Mouse (Mus musculus): ENCODE results near the gene Crb3.
A peak's percentile ranks its signal among the peaks of the same experiment; 100 is the strongest.
"Not testable (repeated sequence)": the region's sequence is repeated elsewhere in the genome, so short reads cannot be mapped to it uniquely, and the experiment has no call there.

Gene Crb3

DNA sequence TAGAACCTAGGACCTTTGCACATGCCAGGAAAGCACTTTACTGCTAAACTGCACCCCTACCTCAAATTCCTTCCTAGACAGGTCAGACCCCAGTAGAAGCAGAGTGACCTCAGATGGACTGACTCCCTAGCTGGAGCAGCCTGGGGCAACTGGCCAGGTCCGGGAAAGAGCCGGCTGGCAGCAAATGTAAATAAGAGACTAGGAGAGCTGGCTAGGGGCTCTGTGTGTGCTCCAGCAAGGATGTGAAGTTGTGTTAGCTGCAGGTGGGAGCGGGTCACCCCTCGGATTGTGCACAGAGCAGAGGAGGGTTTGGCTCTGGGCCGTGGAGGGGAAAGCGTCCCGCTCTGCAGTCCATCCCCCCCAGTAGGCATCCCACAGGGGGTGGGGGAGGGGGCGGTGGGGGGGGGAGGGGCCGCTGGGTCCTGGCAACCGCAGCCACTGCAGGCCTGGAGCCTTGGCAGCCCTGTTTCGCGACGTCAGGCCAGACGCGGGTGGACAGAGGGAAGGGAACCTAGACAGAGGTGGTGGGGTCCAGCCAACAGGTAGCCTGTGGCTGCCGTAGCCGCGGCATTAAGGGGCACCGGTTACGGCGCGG, at the start of gene Crb3:
Gene Crb3 (plus strand): TSS at position 215 of the 595 bp plus-strand sequence.
- no peak for DNase-seq (ENCODE audit: low spot score in 2 of 2)

DNA sequence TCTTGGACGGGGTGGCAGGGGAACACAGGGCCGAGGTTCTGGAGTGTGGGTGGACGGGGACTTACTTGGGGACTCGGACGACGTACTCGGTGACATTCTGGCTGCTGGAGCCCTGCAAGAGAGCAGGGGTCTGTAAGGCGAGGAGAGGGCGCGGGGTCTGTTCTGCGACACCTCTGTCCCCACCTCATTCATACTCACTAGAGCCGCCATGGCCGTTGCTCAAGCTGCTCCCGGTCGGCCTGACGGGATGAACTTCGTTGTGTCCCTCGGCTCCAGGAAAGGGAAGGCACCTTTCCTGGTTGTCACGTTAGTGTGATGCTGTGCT, 48.0 kb upstream of the Crb3 start:
- no peak for DNase-seq (ENCODE audit: low spot score in 2 of 2)

DNA sequence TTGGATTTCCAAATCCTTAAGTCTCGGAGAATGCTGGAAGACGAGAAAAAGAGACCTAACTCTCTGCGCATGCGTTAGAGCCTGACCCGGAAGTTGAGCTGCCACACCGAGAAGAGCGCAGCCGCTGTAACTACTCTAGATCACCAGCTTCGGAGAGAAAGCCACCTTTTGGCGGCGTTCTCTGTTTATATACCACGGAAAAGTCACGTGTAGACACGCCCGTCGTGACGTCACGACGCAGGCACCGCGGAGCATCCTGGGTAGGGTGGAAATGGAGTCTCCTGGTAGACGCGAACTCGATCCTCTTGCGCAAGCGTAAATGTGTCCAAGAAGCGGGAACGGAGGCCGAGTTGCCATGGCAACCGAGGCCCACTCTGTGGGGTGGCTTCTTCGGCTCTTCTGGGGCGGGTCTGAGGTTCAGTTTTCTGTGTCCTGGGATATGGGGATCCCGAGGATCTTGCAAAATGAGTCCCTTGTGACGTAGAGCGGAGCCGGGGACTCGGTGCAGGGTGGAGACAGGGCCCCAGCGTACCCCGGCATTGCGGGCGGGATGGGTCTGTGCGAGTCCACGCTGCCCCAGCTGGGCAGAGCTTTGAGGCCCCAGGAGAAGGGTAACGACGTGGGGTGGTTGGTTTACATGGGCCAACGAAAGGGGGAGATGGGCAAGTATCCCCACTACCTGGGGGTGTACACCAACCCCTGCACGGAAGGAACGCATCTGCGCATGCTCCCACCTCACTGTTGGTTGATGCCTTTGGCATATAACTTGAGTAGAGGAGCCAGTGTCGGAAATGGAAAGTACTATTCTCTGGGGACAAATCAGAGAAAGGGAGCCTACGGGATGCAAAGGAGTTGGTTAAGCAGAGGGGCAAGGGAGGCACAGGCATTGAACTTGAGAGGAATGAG, 47.4 kb upstream of the Crb3 start, which contains the start of the genes Gtf2f1 and Gm17949:
Gene Gtf2f1 (minus strand): TSS at position 53 of the 906 bp plus-strand sequence.
Gene Gm17949 (plus strand): TSS at position 234 of the 906 bp plus-strand sequence.
- peak; percentile 78 to 85 for DNase-seq (ENCODE audit: low spot score in 2 of 2)

DNA sequence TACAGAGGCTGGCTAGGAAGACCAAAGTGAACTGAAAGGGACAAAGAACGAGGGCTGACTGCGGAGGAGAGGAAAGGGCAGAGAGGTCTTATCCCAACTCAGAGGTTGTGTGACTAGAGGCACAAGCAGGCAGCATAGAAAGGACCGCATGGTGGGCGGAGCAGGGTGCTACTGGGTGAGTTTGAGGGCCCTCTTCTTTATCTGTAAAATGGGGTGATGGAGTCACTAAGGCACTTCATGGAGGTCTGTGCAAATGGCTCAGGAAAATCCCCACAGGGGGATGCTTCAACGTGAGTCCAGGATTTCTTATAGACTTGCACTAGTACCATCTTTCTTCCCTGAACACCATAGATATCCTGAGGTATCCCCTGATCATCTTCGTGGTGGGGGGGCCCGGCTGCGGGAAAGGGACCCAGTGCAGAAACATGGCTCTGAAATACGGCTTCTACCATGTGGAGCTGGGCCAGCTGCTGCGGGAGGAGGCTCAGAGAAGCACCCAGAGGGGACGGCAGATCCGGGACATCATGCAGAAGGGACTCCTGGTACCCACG, 46.6 kb upstream of the Crb3 start:
- DNase-seq (ENCODE audit: low spot score in 2 of 2): no peak

DNA sequence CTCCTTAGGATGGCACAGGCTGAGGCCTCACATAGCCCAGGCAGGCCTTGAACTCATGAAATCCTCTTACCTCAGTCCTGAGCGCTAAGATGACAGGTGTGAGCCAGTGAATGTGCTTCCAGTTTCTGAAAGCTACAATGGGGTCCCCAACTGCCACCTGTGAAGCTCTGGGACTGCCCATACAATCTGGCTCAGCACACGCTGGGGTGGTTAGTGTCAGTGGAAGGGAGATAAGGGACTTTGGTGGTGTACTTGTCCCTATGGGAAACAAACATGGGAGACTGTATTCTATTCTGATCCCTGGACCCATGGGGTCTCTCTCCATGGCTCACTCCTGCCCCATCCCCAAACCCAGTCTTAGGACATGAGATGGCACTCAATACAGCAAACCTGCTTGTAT, 39.2 kb upstream of the Crb3 start:
- no peak for DNase-seq (ENCODE audit: low spot score in 2 of 2)

DNA sequence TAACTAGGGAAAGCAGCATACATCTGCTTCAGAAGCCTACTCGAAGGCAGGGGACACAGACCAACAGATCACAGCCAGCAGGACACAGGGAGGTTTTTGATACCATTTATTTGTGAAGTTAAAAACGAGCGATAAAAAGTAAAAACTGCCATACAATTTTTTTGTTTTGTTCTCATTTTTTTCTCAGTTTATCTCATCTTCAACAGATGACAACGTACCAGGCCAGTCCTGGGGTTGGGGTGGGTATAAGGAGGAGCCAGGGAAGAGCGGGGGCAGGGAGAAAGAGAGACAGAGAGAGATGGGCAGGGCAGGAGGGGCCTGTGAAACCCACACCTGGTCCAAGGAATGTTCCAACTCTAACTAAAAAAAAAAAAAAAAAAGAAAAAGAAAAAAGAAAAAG, 37.9 kb upstream of the Crb3 start:
- no peak for DNase-seq (ENCODE audit: low spot score in 2 of 2)

DNA sequence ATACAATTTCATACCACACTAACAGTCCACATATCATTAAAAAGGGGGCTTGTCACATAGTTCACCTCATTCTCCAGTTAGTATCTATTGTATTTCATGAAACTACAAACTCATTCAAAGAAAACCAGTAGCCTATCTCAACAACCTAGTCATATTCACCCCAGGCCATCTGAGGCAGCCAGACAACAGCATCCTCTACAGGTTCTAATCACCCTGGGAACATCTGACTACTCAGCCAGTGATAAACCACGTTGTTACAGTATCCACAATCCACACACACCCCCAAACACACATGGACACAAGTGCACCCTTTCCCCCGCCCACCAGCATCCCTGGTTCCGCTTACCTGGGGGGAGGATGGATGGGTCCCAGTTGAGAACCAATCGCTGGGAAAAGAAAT, 31.4 kb upstream of the Crb3 start:
- DNase-seq (ENCODE audit: low spot score in 2 of 2): no peak

DNA sequence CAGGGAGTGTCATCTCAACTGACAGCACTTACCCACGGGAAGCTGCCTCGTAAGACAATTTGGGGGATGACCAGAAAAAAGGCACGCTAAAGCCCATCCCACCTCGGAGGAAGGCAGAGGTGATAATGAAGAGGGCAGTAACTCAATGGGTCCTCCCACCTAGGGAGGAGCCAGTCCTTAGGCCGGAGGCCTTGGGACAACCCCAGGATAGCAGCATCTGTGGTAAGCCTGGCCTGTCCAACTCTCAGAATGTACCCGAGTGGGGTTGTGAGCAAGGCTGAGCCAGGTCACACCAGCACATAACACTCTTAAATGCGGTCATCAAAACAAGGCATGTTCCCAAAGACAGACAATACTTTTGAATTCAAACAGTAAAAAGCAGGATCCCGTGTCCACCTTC, 29.2 kb upstream of the Crb3 start:
- no peak for DNase-seq (ENCODE audit: low spot score in 2 of 2)

DNA sequence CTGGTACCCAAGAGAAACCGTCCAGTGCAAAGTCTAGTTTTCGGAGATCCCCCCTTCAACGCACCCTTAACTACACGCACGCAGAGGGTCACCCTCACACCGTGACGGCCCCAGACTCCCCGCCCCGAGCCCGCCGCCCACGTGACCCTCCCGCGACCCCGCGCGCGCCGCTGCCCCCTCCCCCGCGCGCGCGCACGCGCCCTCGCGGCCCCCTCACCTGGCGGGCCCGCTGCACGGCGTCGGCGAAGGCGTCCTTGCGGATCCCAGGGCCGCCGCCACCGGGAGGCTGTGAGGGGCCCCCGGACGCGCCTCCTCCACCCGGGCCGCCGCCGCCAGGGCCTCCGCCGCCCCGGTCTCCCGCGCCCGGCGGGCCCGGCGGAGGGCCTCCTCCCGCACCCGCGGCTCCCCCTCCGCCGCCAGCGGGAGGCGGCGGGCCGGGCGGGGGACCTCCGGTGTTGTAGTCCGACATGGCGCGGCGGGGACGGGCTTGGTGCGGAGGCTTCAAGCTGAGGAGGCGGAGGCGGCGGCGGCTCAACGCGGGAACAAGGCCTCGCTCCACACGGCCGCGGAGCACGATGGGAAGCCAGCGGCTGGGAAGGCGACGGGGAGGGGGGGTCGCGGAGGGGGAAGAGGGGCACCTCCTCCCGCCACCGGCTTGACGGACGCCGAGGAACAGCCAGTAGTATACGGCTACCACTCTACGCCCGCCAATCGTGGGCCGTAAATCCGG, 27.8 kb upstream of the Crb3 start, which contains the start of gene Khsrp:
Gene Khsrp (minus strand): TSS at position 592 of the 730 bp plus-strand sequence.
- DNase-seq (ENCODE audit: low spot score in 2 of 2): peak in 1 of 2 experiments; percentile 42

DNA sequence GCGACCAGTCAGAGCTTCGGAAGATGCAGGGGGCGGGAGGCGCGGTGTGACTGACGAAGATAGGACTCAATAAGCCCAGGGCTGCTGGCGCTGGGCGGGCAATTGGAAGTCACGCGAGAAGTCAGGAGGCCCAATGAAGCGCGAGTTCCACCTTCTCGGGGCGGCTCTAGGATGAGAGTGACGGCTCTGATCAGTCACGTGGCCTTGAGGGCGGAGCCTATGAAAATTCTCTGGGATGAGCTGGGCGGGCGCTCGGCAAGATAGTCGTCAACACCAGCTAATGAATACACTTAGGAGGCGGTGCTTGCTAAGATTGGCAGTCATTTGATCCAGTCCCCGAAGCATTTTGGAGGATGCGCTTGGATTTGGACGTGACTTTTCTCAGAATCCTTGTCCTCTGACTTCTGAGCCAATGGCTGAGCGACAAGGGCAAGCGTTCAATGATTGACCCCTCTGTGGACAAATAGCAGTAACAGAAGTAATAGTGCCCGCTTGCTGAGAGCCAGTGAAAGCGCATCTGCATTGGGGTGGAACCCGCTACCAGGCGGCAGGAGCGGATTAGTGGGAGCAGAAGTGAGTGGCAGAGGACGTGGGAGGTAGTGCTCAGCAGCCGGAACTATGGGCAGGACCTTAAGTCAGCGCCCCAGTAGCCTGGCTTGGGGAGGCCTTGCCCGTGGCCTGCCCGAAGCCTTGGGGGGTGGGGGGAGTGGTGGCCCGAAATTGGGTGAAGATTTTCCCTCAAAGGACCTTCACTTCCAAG, 27.1 kb upstream of the Crb3 start:
- peak; percentile 96 to 98 for DNase-seq (ENCODE audit: low spot score in 2 of 2)

DNA sequence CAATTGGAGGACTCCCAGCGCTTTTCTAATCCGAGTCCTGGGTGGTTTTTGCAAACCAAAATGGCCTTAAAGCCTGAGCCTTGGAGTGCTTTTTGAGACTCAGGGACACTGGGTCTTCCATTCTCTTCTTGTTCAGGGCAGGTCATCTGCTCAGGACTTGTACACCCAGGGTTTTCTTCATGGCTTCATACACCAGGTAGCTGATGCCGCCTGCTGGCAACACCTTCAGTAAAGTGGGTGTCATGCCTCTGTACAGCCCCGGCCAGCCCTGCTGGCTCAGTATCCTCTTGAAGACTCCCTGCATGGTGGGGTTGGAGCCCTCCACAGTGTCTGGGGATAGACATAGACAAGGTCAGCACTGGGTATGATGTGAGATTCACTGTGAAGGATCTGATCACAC, 26.1 kb upstream of the Crb3 start:
- no peak for DNase-seq (ENCODE audit: low spot score in 2 of 2)

DNA sequence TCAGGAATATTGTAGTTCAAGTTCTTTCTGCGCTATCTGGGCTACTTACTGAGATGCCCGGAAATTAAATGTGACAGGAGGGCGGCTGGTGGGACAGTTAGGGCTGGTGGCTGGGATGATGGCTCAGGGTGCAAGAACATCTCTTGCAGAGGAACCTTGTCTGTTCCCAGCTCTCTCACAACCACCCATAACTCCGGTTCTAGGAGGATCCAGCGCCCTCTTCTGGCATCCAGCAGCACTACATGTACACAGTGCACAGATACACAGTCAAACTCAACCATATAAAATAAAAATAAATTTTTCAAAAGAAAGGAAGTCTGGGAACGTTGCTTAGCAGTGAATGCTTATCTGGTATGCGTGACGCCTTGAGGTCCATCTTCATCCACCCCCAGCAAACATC, 19.9 kb upstream of the Crb3 start:
- DNase-seq (ENCODE audit: low spot score in 2 of 2): no peak

DNA sequence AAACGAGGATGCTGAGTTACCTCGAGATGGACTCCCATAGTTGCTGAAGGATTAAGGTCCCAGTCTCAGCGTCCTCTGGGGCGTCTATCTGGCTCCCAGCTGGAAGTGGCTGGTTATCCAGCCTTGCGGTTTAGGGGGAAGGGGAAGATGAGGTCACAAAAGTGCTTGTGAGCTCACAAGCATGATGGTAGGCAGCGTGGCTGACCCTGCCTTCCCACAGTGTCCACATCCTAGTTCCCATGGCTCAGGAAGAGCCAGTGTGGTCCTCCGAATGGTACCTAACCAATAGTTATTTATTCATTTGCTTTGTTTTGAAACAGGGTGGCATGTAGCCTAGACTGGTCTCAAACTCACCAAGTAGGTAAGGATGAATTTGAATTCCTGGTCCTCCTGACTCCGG, 17.4 kb upstream of the Crb3 start, which contains the start of gene Slc25a41:
Gene Slc25a41 (minus strand): TSS at position 101 of the 400 bp plus-strand sequence.
- DNase-seq (ENCODE audit: low spot score in 2 of 2): no peak

DNA sequence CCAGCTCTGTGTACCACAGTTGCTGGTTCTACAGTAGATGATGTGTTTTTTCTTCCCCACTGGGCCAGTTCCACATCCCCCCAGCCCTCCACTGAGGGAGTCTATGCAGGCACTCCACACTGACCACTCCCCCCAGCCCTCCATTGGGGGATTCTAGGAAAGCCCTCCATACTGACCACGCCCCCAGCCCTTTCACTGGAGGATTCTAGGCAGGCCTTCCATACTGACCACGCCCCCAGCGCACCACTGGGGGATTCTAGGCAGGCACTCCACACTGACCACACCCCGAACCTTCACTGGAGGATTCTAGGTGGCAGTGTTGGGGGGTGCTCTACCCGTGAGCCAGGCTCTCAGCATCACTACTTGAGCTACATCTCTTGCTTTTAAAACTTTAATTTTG, 11.5 kb upstream of the Crb3 start:
- DNase-seq (ENCODE audit: low spot score in 2 of 2): no peak

DNA sequence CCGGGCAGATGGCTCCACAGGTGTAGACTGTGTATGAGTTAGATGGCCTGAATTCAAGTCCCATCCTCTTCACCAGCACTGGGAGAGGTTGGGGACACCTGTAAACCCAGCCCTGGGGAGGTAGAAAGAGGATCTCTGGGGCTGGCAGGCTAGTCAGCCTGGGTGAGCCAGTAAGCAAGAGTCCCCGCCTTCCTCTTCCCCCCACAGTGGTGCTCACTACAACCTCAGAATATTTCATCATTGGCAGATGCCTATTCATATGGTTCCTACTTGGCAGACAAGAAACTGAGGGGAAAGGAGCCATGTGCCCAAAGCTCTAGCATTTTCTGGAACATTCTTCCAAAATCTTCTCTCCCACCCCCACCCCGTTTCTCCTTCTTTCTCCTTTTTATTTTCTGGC, 10.1 kb upstream of the Crb3 start:
- no peak for DNase-seq (ENCODE audit: low spot score in 2 of 2)

DNA sequence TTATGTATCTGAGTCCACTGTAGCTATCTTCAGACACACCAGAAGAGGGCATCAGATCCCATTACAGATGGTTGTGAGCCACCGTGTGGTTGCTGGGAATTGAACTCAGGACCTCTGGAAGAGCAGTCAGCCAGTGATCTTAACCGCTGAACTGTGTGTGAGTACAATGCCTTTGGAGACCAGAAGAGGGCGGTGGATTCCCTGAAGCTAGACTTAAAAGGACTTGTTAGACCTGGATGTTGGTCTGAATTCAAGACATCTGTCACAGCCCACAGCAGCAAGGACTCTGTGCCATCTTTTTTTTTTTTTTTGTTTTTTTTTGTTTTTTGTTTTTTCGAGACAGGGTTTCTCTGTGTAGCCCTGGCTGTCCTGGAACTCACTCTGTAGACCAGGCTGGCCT, 7.2 kb upstream of the Crb3 start:
- DNase-seq (ENCODE audit: low spot score in 2 of 2): not testable (repeated sequence)

DNA sequence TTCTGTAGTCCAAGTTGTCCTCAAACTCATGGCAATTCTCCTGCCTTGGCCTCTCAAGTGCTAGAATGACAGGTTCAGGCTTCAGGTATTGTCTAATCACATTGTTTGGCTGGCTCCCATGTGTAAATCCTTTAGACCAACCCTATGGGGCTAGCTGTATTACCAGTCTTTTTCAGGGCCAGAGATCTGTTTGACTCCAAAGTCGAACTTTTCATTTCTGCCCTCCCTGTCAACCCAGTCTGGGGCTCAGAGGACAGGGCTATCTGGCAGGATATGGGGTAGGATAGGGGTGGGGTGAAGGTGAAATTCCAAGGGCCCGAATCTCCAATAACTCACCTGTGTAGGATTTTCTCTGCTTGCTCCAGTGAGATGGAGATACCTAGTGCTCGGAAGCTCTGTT, 2.7 kb upstream of the Crb3 start:
- DNase-seq (ENCODE audit: low spot score in 2 of 2): no peak

DNA sequence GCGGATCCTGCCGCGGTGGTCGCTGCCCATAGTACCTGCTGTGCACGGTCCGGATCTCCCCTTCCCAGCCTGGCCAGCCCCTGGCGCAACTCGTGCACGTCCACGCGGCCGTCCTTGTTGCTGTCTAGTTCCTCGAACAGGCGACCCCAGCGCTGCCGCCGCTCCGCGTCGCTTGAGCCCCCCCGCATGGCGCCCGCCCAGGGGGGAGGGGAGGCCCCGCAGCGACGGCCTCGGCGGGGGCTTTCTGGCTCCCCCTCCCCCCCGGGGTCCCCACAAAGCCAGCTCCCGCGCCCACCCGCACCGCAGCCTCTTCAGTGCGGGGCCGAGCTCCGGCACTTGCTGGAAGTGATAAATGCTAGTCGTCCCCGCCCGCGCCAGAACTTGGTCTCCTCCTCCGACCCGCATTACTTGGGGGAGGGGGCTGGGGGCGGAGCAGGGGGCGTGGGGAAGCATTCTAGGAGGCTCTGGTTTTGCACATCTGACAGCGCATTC, 627 bp downstream of the Crb3 start, which contains the start of gene Slc25a23:
Gene Slc25a23 (minus strand): TSS at position 378 of the 492 bp plus-strand sequence.
- peak in 1 of 2 experiments; percentile 40 for DNase-seq (ENCODE audit: low spot score in 2 of 2)

DNA sequence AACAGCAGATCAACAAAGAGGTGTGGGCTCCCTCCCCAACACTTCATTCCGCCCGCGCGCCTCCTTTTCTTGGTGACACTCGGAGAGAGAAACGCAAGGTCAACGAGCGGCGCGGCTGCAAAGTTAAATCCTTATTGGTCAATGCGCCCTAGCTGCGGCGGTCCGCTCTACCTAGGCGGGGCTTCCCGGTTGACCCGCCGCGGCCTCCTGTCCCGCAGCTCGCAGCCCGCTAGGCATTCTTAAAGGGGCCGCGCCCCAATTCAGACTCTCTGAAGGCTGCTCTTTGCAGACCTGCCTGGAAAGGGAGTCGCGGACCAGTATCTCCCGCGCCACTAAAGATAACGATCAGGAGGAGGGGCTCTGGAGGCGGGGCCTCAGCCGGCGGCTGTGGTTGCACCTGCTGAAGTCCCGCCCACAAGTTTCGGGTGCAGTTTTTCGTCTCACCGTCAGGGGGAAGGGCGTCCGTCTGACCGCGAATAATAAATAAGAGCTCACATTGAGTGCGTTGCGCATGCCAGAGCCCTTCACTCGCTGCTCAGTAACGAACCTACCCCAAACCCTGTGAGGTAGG, 1.4 kb downstream of the Crb3 start:
- DNase-seq (ENCODE audit: low spot score in 2 of 2): peak; percentile 88 to 91

DNA sequence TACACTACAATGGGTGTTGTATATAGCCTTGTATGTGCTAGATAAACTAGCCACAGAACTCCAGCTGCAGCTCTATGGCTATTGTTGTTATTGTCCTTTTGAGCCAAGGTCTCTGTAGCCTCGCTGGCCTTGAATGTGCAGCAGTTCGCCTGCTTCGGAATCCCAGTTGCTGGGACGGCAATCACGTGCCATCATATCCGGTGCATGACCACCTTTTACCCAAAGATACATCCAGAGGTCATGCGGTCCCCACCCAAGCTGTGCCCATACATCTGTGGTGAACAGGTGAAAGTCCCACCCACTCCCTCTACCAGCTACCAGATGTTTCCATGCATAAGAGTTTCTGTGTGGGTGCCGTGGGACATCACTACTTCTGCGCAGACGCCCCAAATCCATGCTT, 2.2 kb downstream of the Crb3 start:
- no peak for DNase-seq (ENCODE audit: low spot score in 2 of 2)

All from spleen, postnatal 14 days (tissue).